Mouse (Mus musculus): ENCODE data around the gene Olfr1389.
"Not testable (repeated sequence)": the region's sequence is repeated elsewhere in the genome, so short reads cannot be mapped to it uniquely, and the experiment has no call there.

- TF ChIP-seq CTCF (IDR thresholded peaks at IDR 0.05; ENCODE audit: control insufficient read depth, insufficient read depth, low read length); POLR2A (IDR thresholded peaks at IDR 0.05; ENCODE audit: borderline replicate concordance, control insufficient read depth, low read depth, low read length): not testable (repeated sequence)
Measured at GRCm38 (mm10) chr11:49392707-49393106, 30.2 kb upstream of the Olfr1389 start.
